Mouse (Mus musculus) Patski (cell line): ENCODE measurements at regions not wholly inside any gene's neighbourhood (a gene's known extent, or its start where the extent isn't known, plus 50 kb on each side); places are given as distances from the start of the nearest gene placed in this dataset.

Experiments
- ATAC-seq: fragments of 100-300 bp; one replicate; pipeline ENCODE4 v1.8.0; 2021
- CTCF ChIA-PET: fragments of 350-600 bp; sonication (Branson Sonifier 250); formaldehyde crosslinking; loops from one replicate; lab custom pipeline; 2022; ENCODE audit warnings: inconsistent platforms; lab: Charles Lee
- POLR2A ChIA-PET: fragments of 350-600 bp; sonication (Branson Sonifier 250); formaldehyde crosslinking; loops from one replicate; lab custom pipeline; 2022; ENCODE audit warnings: antibody characterized with exemption, inconsistent platforms; lab: Charles Lee
- DNase-seq: peaks from one replicate; pipeline ENCODE4 v3.0.0-alpha.2; 2011; ENCODE audit warnings: low read depth, low spot score
- H3K27me3 ChIP-seq: fragments of 371-371 bp; one replicate; pipeline ENCODE4 v1.5.1; 2021
- CTCF ChIP-seq: fragments of 100-300 bp; IDR thresholded peaks from one replicate; pipeline ENCODE4 v1.5.1; 2021
- in situ Hi-C: fragments of 300-500 bp; cut with MboI; formaldehyde crosslinking; loops from 3 replicates; pipeline ENCODE4 v1.11.1; 2018; ENCODE audit warnings: low pct_unique_long_range_greater_than_20kb, mixed read lengths

- no peaks in the 10 kb centered on the region for H3K27me3 ChIP-seq
- POLR2A ChIA-PET: no interaction called here
- CTCF ChIA-PET: no interaction called here
- no peak for DNase-seq
- TF ChIP-seq CTCF: no peak
- no peak for ATAC-seq
- in situ Hi-C loops: no loop called here
Measured at GRCm38 (mm10) chr6:109125447-109125846, 297.0 kb downstream of the Edem1 start.

GRCm38 (mm10) chr6:109127203-109127602 is 298.8 kb downstream of the Edem1 start:
- H3K27me3 ChIP-seq: no peaks in the 10 kb centered on the region
- in situ Hi-C loops: no loop called here
- POLR2A ChIA-PET: no interaction called here
- DNase-seq (no peak), ATAC-seq (no peak)
- TF ChIP-seq CTCF: no peak
- CTCF ChIA-PET: no interaction called here

GRCm38 (mm10) chr6:109146111-109146510 is 317.7 kb downstream of the Edem1 start:
- TF ChIP-seq CTCF: no peak
- DNase-seq: no peak
- H3K27me3 ChIP-seq: no peaks in the 10 kb centered on the region
- no peak for ATAC-seq
- in situ Hi-C loops: no loop called here
- CTCF ChIA-PET: no interaction called here
- POLR2A ChIA-PET: no interaction called here

GRCm38 (mm10) chr6:109149043-109149442 is 320.6 kb downstream of the Edem1 start:
- in situ Hi-C loops: no loop called here
- ChIA-PET POLR2A (no interaction called here), CTCF (no interaction called here)
- H3K27me3 ChIP-seq: no peaks in the 10 kb centered on the region
- no peak for DNase-seq
- no peak for TF ChIP-seq CTCF
- no peak for ATAC-seq

GRCm38 (mm10) chr6:109150023-109150911 is 321.8 kb downstream of the Edem1 start:
- DNase-seq (peak; percentile 2), ATAC-seq (peak; percentile 51)
- ChIA-PET POLR2A (no interaction called here), CTCF (no interaction called here)
- no peaks in the 10 kb centered on the region for H3K27me3 ChIP-seq
- in situ Hi-C loops: no loop called here
- peak; percentile 77 for TF ChIP-seq CTCF

GRCm38 (mm10) chr6:109150912-109151256 is 322.4 kb downstream of the Edem1 start:
- in situ Hi-C loops: no loop called here
- ChIA-PET POLR2A (no interaction called here), CTCF (no interaction called here)
- H3K27me3 ChIP-seq: no peaks in the 10 kb centered on the region
- ATAC-seq: no peak
- peak; percentile 4 for TF ChIP-seq CTCF
- DNase-seq: no peak

- ChIA-PET CTCF (interaction anchor here (1.6 kb wide), 1 partner anchor 9 kb away, joined by 4 read pairs; no protein-coding TSS in a partner anchor), POLR2A (no interaction called here)
- ATAC-seq (no peak), DNase-seq (no peak)
- TF ChIP-seq CTCF: no peak
- in situ Hi-C loops: no loop called here
- no peaks in the 10 kb centered on the region for H3K27me3 ChIP-seq
Measured at GRCm38 (mm10) chr6:109153624-109154023, 325.2 kb downstream of the Edem1 start.

GRCm38 (mm10) chr6:109159561-109159960 is 331.1 kb downstream of the Edem1 start:
- DNase-seq (no peak), ATAC-seq (no peak)
- in situ Hi-C loops: no loop called here
- no peak for TF ChIP-seq CTCF
- ChIA-PET POLR2A (no interaction called here), CTCF (no interaction called here)
- no peaks in the 10 kb centered on the region for H3K27me3 ChIP-seq

GRCm38 (mm10) chr6:109167439-109167838 is 339.0 kb downstream of the Edem1 start:
- no peak for ATAC-seq
- TF ChIP-seq CTCF: no peak
- CTCF ChIA-PET: no interaction called here
- H3K27me3 ChIP-seq: peaks cover 3% of the 10 kb centered on the region
- POLR2A ChIA-PET: no interaction called here
- in situ Hi-C loops: no loop called here
- no peak for DNase-seq

GRCm38 (mm10) chr6:109172104-109172850 is 343.8 kb downstream of the Edem1 start:
- ATAC-seq (no peak), DNase-seq (no peak)
- ChIA-PET CTCF (no interaction called here), POLR2A (no interaction called here)
- H3K27me3 ChIP-seq: peaks cover under 1% of the 10 kb centered on the region
- no peak for TF ChIP-seq CTCF
- in situ Hi-C loops: no loop called here

- TF ChIP-seq CTCF: no peak
- in situ Hi-C loops: no loop called here
- no peak for DNase-seq
- ChIA-PET POLR2A (no interaction called here), CTCF (no interaction called here)
- H3K27me3 ChIP-seq: no peaks in the 10 kb centered on the region
- no peak for ATAC-seq
Measured at GRCm38 (mm10) chr6:109173015-109173414, 344.6 kb downstream of the Edem1 start.
